17 mouse cellular contexts compared by ENCODE assay signal in genomic region chr8:77634035-77634434, GRCm38 (mm10).
"Had no signal": no experiment of that assay in that cellular context is flagged by ENCODE, and none has a peak within 500 bp of the region (broad histone marks: within the 10 kb centered on the region; RNA-seq: fewer than 3 reads in every experiment).

No protein-coding gene starts in this region.

- H3K9ac ChIP-seq: kidney, embryonic 15.5 days; liver, embryonic 15.5 days; lung, embryonic 14.5 days; midbrain, embryonic 15.5 days; neural tube, embryonic 13.5 days; stomach, embryonic 15.5 days had no signal

- H3K9me3 ChIP-seq: kidney, embryonic 15.5 days; liver, embryonic 15.5 days; megakaryocyte, embryonic 14.5 days; midbrain, embryonic 15.5 days; neural tube, embryonic 13.5 days; stomach, embryonic 15.5 days had no signal

- H3K27me3 ChIP-seq: kidney, embryonic 15.5 days; liver, embryonic 15.5 days; midbrain, embryonic 15.5 days; neural tube, embryonic 13.5 days; stomach, embryonic 15.5 days had no signal

- H3K36me3 ChIP-seq: kidney, embryonic 15.5 days; liver, embryonic 15.5 days; midbrain, embryonic 15.5 days; neural tube, embryonic 13.5 days; stomach, embryonic 15.5 days had no signal

- H3K27ac ChIP-seq: liver, embryonic 15.5 days; macrophage; midbrain, embryonic 15.5 days; neural tube, embryonic 13.5 days; stomach, embryonic 15.5 days had no signal

- H3K4me3 ChIP-seq: kidney, embryonic 15.5 days; liver, embryonic 15.5 days; megakaryocyte, embryonic 14.5 days; midbrain, embryonic 15.5 days; neural tube, embryonic 13.5 days; stomach, embryonic 15.5 days had no signal

- H3K4me1 ChIP-seq: liver, embryonic 15.5 days; neural tube, embryonic 13.5 days; stomach, embryonic 15.5 days had no signal

- H3K4me2 ChIP-seq: kidney, embryonic 15.5 days; liver, embryonic 11.5 days; liver, embryonic 15.5 days; lung, embryonic 14.5 days; midbrain, embryonic 11.5 days; midbrain, embryonic 15.5 days; neural tube, embryonic 13.5 days; stomach, embryonic 15.5 days had no signal

- DNase-seq: kidney, adult 11 months; kidney, postnatal 14 days; lung, embryonic 14.5 days; lung, postnatal 14 days; retina, postnatal 1 day; right cerebral cortex, postnatal 14 days; thymus, adult 2 months; thymus, postnatal 25 days had no signal

- ATAC-seq: midbrain, embryonic 15.5 days had no signal
